Mouse (Mus musculus) ES-E14 (cell line): ENCODE measurements around the gene Usp47. TPM values are rescaled to one million over a fixed set of nuclear protein-coding genes. Genes with fewer than 3 reads are reported as not detected.

Source experiments
- DNase-seq: peaks from one replicate; pipeline ENCODE4 v3.0.0-alpha.2; 2013; ENCODE audit warnings: low read depth, low spot score
- H3K27ac ChIP-seq: 2 replicates; pipeline ENCODE4 v1.5.1; 2012; ENCODE audit warnings: low read depth, mild to moderate bottlenecking, low read length, moderate library complexity, mixed read lengths; ENCODE audit not compliant: poor library complexity, insufficient read depth, severe bottlenecking
- H3K36me3 ChIP-seq: 2 replicates; pipeline ENCODE4 v1.6.1; 2012; ENCODE audit warnings: mild to moderate bottlenecking, low read length, moderate library complexity, mixed read lengths; ENCODE audit not compliant: control insufficient read depth, poor library complexity, insufficient read depth, severe bottlenecking
- H3K4me1 ChIP-seq, 2 experiments: fragments of 150-350 bp in 1 of 2; sonication (generic) in 1 of 2; 2 replicates each; pipeline ENCODE4 v1.6.1; 2012; ENCODE audit warnings: low read length in 2 of 2, mild to moderate bottlenecking in 1 of 2, mixed read lengths in 1 of 2; ENCODE audit not compliant: control insufficient read depth in 2 of 2, insufficient read depth in 2 of 2, poor library complexity in 1 of 2
- H3K4me3 ChIP-seq, 2 experiments: fragments of 150-350 bp in 1 of 2; sonication (generic) in 1 of 2; 2 replicates each; pipeline ENCODE4 v1.5.1; 2012; ENCODE audit warnings: low read length in 2 of 2, low read depth in 1 of 2, mild to moderate bottlenecking in 1 of 2, mixed read lengths in 1 of 2; ENCODE audit not compliant: insufficient read depth in 1 of 2, poor library complexity in 1 of 2, severe bottlenecking in 1 of 2
- H3K9ac ChIP-seq: 2 replicates; pipeline ENCODE4 v1.6.1; 2012; ENCODE audit warnings: low read depth, mild to moderate bottlenecking, low read length, mixed read lengths; ENCODE audit not compliant: poor library complexity, insufficient read depth, severe bottlenecking
- H3K9me3 ChIP-seq: fragments of 150-350 bp; sonication (generic); 2 replicates; pipeline ENCODE4 v1.6.1; 2012; ENCODE audit warnings: low read depth, mild to moderate bottlenecking, low read length; ENCODE audit not compliant: control insufficient read depth, insufficient read depth
- CHD2 ChIP-seq: IDR thresholded peaks from 2 replicates; pipeline ENCODE4 v1.6.1; 2014; ENCODE audit warnings: mild to moderate bottlenecking, low read depth, low read length, inconsistent platforms
- HCFC1 ChIP-seq: IDR thresholded peaks from 2 replicates; pipeline ENCODE4 v1.6.1; 2012; ENCODE audit warnings: low read length, inconsistent platforms, borderline replicate concordance; ENCODE audit not compliant: insufficient read depth
- MAFK ChIP-seq: IDR thresholded peaks from 2 replicates; pipeline ENCODE4 v1.6.1; 2014; ENCODE audit warnings: mild to moderate bottlenecking, low read depth, low read length, inconsistent platforms; ENCODE audit not compliant: insufficient read depth
- ZC3H11A ChIP-seq: IDR thresholded peaks from 2 replicates; pipeline ENCODE4 v1.6.1; 2012; ENCODE audit warnings: low read depth, mild to moderate bottlenecking, inconsistent platforms, low read length, borderline replicate concordance
- ZNF384 ChIP-seq: IDR thresholded peaks from 2 replicates; pipeline ENCODE4 v1.6.1; 2012; ENCODE audit warnings: low read depth, low read length, inconsistent platforms
- in situ Hi-C, 2 experiments: fragments of 600-800 bp; cut with MboI; formaldehyde crosslinking; loops; one replicate each; pipeline ENCODE4 v1.15.1; 2025; ENCODE audit warnings: low sequenced_read_pairs in 2 of 2, inconsistent platforms in 1 of 2; ENCODE audit not compliant: unreplicated experiment in 2 of 2
- total RNA-seq: library from RNA; depleted of rRNA; stranded (reverse); fragments of 300-350 nt; gene quantifications from 2 replicates; pipeline ENCODE4 v1.2.3, GENCODE M21; 2012

The Usp47 gene
- total RNA-seq, 1 experiment: 45.6 TPM

- TF ChIP-seq CHD2 (no peak), HCFC1 (no peak), ZNF384 (no peak), MAFK (no peak), ZC3H11A (no peak)
- peaks cover 0 to 2% of the 10 kb centered on the region in 2 experiments; a peak in 1 of 4 replicates for H3K4me1 ChIP-seq
- no peaks in the 10 kb centered on the region for H3K36me3 ChIP-seq
- DNase-seq: no peak
- no peak overlapping the region for H3K27ac ChIP-seq
- in situ Hi-C loops: no loop called here
- H3K9me3 ChIP-seq: no peaks in the 10 kb centered on the region
- H3K9ac ChIP-seq: no peak overlapping the region
- no peak overlapping the region for H3K4me3 ChIP-seq
Observed at GRCm38 (mm10) chr7:112119248-112119647, 95.9 kb downstream of the Usp47 start.

GRCm38 (mm10) chr7:112120861-112121810 is 97.8 kb downstream of the Usp47 start:
- in situ Hi-C loops: no loop called here
- no peak overlapping the region for H3K27ac ChIP-seq
- no peak for DNase-seq
- no peaks in the 10 kb centered on the region for H3K36me3 ChIP-seq
- no peak overlapping the region for H3K4me3 ChIP-seq
- peaks cover 0 to 3% of the 10 kb centered on the region in 2 experiments; a peak in 1 of 4 replicates for H3K4me1 ChIP-seq
- no peak overlapping the region for H3K9ac ChIP-seq
- TF ChIP-seq ZNF384 (no peak), CHD2 (no peak), ZC3H11A (no peak), MAFK (no peak), HCFC1 (no peak)
- H3K9me3 ChIP-seq: no peaks in the 10 kb centered on the region

GRCm38 (mm10) chr7:112121866-112122500 is 98.7 kb downstream of the Usp47 start:
- in situ Hi-C loops: no loop called here
- Histone ChIP-seq H3K4me1 (peaks cover 0 to 3% of the 10 kb centered on the region in 2 experiments; a peak in 1 of 4 replicates), H3K27ac (no peak overlapping the region)

GRCm38 (mm10) chr7:112123612-112124011 is 100.3 kb downstream of the Usp47 start:
- Histone ChIP-seq H3K9ac (no peak overlapping the region), H3K4me1 (peaks cover 0 to 5% of the 10 kb centered on the region in 2 experiments; a peak in 1 of 4 replicates), H3K36me3 (no peaks in the 10 kb centered on the region), H3K27ac (no peak overlapping the region), H3K4me3 (no peak overlapping the region), H3K9me3 (no peaks in the 10 kb centered on the region)
- TF ChIP-seq HCFC1 (no peak), ZC3H11A (no peak), MAFK (no peak), CHD2 (no peak), ZNF384 (no peak)
- in situ Hi-C loops: no loop called here
- no peak for DNase-seq

More at GRCm38 (mm10) chr7:112121866-112122500, 98.7 kb downstream of the Usp47 start:
- Histone ChIP-seq H3K4me3 (no peak overlapping the region), H3K36me3 (no peaks in the 10 kb centered on the region), H3K9me3 (no peaks in the 10 kb centered on the region), H3K9ac (no peak overlapping the region)
- no peak for DNase-seq
- TF ChIP-seq ZNF384 (no peak), ZC3H11A (no peak), MAFK (no peak), HCFC1 (no peak), CHD2 (no peak)
